Mouse (Mus musculus) spleen, postnatal 36 days (tissue): Measurements from ENCODE around the gene 1700067P10Rik.

Source experiments
- DNase-seq, 2 experiments: peaks; one replicate each; pipeline ENCODE4 v3.0.0; 2022; ENCODE audit warnings: low spot score in 2 of 2, mixed read lengths in 1 of 2

1700067P10Rik gene

DNA sequence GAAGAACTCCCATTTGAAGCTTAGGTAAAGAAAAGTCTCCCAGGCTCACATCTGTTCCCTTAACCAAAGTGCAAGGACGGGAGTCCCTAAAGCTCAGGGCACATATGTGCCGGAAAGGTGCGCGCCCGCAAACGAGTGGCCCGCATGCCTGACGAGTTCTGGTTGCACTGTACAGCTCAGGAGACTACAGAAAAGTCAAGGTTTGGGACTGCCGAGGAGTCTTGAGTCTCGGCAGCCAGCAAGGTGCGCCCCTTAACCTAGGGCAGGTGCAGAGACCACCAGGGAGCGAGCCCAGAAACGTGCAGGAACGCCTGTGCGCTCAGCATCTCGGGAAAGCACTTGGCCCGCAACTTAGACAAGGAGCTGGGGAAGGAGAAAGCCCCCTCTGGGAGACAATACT, 7.2 kb downstream of the 1700067P10Rik start:
- DNase-seq = no peak

DNA sequence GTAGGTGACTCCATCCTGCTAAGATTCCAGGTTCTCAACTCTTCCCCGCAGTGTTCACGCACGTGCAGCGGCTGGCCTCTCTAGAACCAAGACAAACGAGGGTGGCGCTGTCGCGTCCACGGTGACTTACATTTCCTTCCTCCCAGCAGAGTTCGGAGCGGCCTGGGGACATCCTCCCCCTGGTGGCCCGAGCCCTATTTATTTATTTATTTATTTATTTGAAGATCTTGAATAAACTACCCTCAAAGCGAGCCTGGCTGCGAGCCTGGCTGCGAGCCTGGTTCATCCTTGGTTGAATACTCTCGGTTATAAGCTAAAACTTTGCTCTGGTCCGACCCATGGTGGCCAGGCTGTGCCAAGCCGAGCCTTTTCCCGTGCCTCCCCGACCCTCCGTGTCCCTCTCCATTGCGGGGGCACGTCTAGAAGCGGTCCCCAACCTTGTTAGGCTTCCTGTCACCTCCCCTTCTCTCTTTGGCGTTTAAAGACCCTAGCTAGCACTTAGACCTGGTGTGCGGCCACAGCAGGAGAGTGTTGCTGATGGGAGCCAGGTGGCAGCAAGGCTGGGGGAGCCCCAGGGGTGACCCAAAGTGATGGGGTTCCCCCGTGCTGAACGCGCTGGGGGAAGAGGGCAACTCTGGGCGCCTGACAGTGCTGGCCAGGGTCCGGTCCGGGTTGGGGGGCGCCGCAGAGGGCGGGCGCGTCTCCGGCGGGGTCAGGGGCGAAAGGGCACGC, 8.1 kb downstream of the 1700067P10Rik start:
- peak; percentile 56 for DNase-seq

DNA sequence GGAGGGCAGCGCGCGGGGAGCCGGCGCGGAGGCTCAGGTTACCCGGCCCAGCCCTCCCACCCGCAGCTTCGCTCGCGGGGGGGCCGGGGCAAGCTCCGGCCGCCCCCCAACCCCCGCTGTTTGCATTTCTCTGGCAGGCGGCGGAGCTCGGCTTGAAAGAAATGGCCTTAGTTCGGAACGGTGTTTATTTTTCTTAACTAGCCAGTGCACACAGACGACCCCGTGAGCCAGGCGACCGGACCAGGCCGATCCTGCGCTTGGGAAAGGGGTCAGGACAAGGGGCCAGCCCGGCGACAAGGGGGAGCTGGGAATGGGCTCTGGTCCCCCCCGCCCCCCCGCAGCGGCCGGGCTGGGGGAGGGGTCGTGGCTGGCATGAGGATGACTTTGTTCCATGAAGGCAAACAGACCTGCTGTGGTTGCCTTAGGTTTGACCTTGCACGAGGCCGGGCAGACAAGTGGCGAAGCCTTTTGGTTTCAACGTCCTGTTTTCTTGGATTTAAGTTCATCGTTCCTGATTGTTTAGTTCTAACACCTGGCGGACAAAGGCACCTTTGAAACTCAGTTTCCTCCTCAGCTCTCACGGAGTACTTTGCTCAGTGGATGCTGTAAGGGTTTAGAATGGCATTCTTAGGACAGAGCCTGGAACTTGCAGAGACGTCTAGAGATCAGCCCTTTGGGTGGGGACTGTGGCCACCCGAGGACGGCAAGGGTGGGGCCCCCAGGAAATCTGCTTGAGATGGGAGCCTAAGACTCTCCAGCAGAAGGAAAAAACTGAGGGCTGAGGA, 8.8 kb downstream of the 1700067P10Rik start:
- DNase-seq = no peak

DNA sequence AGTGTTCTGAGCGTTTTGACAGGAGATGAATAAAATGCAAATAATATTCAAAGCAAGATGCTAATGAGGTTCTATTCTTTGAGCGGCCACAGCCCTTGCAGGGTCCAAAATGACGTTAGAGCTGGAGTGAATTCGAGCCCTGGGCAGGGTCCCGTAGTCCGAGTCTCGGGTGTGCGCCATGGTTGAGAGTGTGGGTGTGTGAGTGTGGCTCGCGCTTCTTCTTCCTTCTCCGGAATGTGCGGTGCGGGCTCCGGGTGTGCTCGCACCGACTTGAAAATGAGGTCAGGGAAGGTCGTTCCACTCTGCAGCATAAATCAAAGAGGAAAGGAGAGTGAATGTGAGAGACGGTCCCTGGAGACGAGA, 9.4 kb downstream of the 1700067P10Rik start:
- DNase-seq = no peak

DNA sequence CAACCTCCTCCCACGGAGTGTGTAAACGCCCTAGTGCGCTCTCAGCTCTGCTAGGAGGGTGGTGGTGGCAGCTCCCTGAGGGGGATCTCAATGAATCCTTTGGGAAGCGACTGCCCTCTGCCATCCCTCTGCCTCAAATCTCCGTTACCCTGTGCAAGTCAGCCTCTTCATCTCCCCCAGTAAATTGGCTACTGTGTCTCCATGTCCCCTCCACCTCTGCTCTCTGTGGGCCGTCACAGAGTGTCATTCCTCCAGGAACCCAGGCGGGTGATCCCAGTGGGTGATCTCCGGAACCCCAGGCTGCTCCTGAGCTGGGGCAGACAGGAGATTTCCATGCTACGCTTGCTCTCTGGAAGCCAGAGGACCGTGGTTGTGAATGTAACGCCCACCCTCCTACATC, 10.2 kb downstream of the 1700067P10Rik start:
- no peak for DNase-seq

DNA sequence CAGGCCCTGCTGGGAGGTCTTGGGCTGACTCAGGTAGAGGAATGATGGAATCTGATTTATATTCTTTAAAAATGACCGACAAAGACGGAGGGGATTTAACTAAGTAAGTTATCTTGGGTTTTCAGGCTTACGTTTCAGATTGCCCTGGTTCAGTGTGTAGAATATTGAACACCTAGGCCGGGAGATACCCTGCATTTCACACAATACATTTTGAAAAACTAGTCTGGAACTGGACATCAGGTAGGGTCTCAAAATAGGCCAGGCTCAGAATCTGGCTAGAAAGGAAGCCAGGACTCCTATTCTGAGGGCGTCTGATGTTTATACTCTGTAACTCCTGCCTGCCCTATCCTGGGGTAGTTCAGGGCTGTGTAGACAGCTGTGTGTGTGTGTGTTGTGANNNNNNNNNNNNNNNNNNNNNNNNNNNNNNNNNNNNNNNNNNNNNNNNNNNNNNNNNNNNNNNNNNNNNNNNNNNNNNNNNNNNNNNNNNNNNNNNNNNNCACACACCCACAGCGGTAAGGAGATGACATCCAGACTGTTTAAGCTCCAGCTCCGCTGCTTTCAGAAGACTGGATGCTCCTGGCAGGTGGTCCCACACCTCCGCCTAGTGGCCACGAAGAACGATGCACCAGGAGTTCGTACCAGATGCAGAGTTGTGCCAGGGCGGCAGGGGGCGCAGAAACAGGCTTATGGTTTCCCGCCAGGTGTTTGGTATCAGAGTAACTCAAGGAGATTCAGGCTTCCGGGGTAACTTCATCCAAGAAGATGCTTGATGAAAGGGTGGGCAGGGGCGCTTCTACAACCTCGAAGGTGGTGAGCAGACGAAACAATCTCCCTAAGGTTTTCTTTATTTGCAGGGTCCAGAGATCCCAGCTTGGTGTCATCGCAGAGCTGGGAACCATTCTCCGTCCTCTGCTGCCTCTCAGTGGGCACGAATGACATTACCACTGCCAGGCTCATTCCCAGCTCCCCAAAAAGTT, 11.6 kb downstream of the 1700067P10Rik start:
- DNase-seq = peak; percentile 79 to 81

DNA sequence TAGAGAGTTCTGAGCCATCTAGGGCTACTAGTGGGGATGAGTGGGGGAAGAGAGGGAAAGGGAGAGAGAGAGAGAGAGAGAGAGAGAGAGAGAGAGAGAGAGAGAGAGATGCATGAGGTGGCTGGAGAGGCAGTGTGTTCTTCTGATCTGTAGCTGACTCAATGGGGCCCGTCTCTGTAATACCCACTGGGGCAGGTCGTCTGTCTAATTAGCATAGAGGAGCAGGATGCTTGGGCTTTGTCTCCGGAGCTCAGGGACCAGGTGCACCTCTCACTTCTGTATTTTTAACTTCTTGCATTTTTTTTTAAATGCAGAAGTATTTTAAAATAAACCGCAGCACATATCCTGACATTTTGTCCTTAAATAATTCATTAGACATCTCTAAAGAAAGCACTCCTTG, 18.2 kb downstream of the 1700067P10Rik start:
- DNase-seq = peak; percentile 75 to 78

DNA sequence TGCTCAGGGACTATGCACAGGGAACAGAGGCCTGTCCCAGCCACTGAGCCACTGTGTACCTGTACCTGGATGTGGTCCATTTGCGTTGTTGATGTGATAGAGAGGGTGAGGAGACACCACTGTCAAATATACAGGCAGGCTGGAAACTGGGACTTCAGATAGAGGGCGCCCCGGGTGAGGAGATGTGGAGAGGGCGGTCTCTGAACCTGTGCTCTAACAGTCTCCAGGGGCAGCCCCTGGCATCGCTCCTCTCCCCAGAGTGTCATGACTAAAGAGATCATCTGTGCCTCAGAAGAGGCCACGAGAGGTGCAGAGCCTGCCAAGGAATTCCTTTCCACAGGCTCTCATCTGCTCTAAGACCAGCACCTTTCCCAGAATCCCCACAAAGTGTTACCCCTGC, 18.7 kb downstream of the 1700067P10Rik start:
- peak; percentile 74 to 75 for DNase-seq

DNA sequence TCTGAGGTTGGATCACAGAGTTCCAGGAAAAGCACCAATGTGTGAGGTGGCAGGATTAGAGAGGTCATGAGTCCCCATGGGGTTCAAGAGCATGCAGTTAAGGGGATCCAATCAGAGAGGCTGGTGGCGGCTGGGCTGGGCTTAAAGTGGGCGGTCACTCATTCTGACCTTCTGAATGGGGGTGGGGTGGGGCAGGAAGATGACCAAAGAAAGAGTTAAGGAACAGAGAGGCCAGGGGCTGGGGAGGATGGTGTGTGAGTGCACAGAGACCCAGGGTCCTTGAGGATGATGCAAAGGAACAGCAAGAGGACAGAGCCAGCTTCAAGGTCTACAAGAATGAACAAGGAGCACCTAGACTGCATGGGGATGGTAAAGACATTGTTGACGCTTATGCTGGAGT, 19.4 kb downstream of the 1700067P10Rik start:
- DNase-seq = no peak

DNA sequence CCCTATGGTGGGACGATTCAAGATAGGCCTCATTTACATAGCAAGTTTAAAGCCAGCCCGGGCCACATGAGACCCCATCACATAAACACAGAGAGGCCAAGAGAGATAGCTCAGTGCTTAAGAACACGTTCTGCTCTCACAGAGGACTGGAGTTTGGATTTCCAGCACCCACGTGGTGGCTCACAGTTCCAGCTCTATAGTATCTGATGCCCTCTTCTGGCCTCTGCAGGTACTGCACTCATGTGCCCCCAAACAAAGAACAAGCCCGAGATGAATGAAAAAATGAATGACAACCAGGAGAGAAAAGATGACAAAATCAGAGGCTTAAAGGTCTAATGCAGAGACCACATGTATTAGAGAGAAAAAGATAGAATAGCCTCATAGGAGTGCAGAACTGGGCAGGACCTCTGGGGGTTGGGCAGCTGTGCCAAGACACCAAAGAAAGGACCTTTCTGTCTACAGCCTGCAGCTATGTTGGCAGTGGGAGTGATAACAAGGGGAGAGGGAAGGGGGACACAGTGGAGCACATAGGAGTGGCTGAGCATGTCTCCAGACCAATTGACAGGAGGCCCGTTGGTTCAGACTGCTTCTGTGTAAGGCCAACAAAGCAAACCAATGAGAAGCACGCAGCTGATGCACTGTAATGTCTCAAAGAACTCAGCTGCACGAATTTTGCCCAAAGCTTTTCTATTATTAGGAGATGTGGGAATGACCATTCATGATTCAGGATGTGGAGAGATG, 21.6 kb downstream of the 1700067P10Rik start:
- peak in 1 of 2 experiments; percentile 26 for DNase-seq

DNA sequence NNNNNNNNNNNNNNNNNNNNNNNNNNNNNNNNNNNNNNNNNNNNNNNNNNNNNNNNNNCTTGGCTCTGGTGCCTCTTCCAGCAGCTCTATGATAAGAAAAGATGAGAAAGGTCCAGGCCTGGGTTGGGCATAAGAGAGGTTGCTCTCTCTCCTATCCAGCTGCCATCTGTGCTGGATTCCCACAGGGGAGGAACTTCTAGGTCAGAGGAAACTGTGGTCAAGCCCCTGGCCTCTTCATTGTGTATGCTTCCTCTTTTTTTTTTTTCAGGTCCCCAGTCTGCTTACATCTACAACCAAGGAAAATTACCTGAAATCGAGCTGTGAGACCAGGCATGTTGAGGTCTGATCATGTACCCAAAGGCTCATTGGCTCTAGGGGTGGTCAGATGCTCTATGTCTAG, 29.5 kb downstream of the 1700067P10Rik start:
- DNase-seq = peak; percentile 64 to 66

DNA sequence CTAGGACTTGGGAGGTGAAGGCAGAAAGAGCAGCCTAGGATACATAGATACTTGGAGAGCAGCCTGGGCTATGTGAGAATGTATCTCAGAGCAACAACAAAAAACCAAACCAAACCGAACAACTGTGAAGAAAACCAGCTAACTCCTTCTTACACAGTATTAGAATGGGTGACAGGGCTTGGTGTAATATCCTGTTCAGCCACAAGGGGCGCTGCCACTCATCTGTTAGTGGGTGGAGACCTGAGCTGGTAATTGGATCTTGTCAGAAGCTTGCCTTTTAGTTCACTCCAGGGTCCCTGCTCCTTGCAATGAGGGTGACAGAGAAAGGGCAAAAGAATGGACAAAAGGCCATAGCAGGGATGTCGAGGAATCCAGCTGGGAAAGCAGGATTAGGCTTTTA, 30.5 kb downstream of the 1700067P10Rik start:
- DNase-seq = peak; percentile 67 to 75

DNA sequence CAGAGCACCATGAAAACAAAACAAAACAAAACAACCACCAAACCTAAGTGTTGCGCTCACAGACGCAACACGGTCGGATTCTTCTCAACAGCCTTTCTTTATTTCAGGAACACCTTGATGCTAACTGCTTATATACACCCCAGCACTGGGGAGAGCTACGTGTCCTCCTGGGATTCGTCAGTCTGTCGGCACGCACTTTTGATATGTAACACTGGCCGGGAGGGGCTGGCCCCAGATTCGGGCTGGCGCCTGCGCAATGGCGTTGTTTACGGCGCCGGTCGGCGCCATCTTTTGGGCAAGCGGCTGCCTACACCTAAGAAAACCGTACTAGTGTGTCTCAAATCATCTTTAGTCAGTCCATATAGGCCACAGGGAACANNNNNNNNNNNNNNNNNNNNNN, 31.3 kb downstream of the 1700067P10Rik start:
- DNase-seq = no peak

DNA sequence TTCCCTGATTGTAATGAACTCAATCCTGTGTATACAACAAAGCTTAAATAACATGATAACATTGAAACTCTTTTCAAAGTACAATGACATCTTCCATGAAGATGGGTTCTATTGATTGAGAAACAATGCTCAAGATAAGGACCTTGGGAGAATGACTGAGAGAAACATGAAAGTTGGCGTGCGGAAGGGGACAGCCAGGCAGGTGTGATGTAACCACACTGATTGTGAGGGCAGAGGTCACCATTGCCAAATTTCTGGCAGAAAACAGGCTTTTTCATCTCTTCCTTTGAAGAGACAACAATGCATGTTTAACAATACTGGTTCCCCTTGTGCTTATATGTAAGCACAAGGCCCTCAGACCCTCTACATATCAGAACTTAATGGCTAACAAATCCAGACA, 43.7 kb downstream of the 1700067P10Rik start:
- no peak for DNase-seq
